Mouse (Mus musculus) olfactory bulb, adult 2 months (tissue): ENCODE results near the gene Dyrk1a.

Source experiments
- CTCF ChIP-seq: fragments of 200-500 bp; IDR thresholded peaks from 2 replicates; pipeline ENCODE4 v1.5.1; 2012; ENCODE audit warnings: low read depth, mild to moderate bottlenecking, low read length, moderate library complexity; ENCODE audit not compliant: insufficient read depth
- POLR2A ChIP-seq: fragments of 200-500 bp; IDR thresholded peaks from 2 replicates; pipeline ENCODE4 v1.6.1; 2012; ENCODE audit warnings: mild to moderate bottlenecking, low read depth, low read length, moderate library complexity; ENCODE audit not compliant: insufficient read depth

DNA sequence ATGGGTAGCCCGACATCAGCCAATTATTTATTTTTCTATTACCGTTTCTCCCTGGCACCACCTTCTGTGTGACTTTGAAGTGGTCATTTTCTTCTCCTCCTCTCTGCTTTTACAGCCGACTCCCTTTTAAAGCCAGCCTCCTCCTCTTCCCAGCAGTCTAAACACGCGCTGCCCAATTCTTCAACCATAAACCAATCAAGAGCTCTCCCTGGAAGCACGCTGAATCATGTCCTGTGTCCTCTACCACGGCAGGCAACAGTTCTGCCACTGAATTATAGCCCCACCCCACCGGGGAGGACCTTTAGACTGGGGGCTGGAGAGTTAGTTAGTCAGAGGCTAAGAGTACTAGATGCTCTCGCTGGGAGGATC lies 32.7 kb upstream of the Dyrk1a start:
- no peak for TF ChIP-seq CTCF
- no peak for TF ChIP-seq POLR2A
